Mouse (Mus musculus) CD4-positive, CD25-positive, alpha-beta regulatory T cell, adult 9 weeks (primary cell): ENCODE data around the gene Vmn2r46. TPM values are rescaled to one million over a fixed set of nuclear protein-coding genes. Genes with fewer than 3 reads are reported as not detected.

Source experiments
- polyA plus RNA-seq: library from polyadenylated mRNA; unstranded; fragments of 100-300 nt; shearing (Covaris generic); gene quantifications from one replicate; pipeline ENCODE4 v1.2.1, GENCODE M21; 2017

Vmn2r46 gene
- not detected for polyA plus RNA-seq

GRCm38 (mm10) chr7:9770471-9770870, at the start of gene Vmn2r46:
Vmn2r46 (minus strand) TSS chr7:9770571.

Other genes with a start within 250 kb of the Vmn2r46 start
- not detected for gene Vmn2r47, start 70.8 kb upstream of the Vmn2r46 start, polyA plus RNA-seq
- not detected for gene Vmn2r48, start 183.0 kb upstream of the Vmn2r46 start, polyA plus RNA-seq
- gene Vmn2r49, start 221.7 kb upstream of the Vmn2r46 start, polyA plus RNA-seq, result not detected